Mouse (Mus musculus): Measurements from ENCODE around the gene Gjb3. TPM values are rescaled to one million over a fixed set of nuclear protein-coding genes. Genes with fewer than 3 reads are reported as not detected.

Gene Gjb3
- total RNA-seq, 2 experiments from 2014 or later, result 0.43 TPM; not detected in 1

GRCm38 (mm10) chr4:127278451-127279001, 52.1 kb downstream of the Gjb3 start:
- peak; percentile 58 for DNase-seq

Other genes starting within 250 kb of the Gjb3 start
- gene Tmem35b, start 207.2 kb downstream of the Gjb3 start, total RNA-seq (2021), result 1 to 10 TPM; 2.0 to 3.7 TPM
- under 1 TPM; 0.65 to 0.98 TPM for gene Dlgap3, start 161.6 kb downstream of the Gjb3 start, total RNA-seq (2021)
- 10 to 100 TPM; 37.0 to 42.3 TPM for gene Smim12, start 87.1 kb downstream of the Gjb3 start, total RNA-seq (2021)
- 10 to 100 TPM; 25.3 to 27.4 TPM for gene Gja4, start 16.8 kb downstream of the Gjb3 start, total RNA-seq (2021)
- gene Gjb4, start 23.2 kb upstream of the Gjb3 start, total RNA-seq (2021), result not detected
- gene Gjb5, start 27.3 kb upstream of the Gjb3 start, total RNA-seq (2021), result under 1 TPM; 0.50 to 0.54 TPM

All from heart, postnatal 4 days (tissue).